Mouse (Mus musculus) erythroid progenitor cell, adult 5-6 weeks (primary cell): ENCODE data around the gene Defb6. TPM values are rescaled to one million over a fixed set of nuclear protein-coding genes. Genes with fewer than 3 reads are reported as not detected.

Experiments
- ATAC-seq: replicated peaks from 2 replicates; pipeline ENCODE4 v1.8.0; 2016; ENCODE audit warnings: moderate number of reproducible peaks, mild to moderate bottlenecking, moderate TSS enrichment, inconsistent platforms; ENCODE audit not compliant: poor library complexity, low FRiP score, severe bottlenecking
- total RNA-seq, 2 experiments: library from RNA; stranded (forward) in 1 of 2; stranded (reverse) in 1 of 2; fragments of 150-400 nt in 1 of 2; fragments of 186-747, 209-891 nt in 1 of 2; gene quantifications; 2 replicates each; pipeline versions ENCODE4 v1.2.3 to v1.2.4; 2015 to 2017; ENCODE audit warnings: low replicate concordance in 2 of 2

Gene Defb6
- total RNA-seq (2015; ENCODE audit: low replicate concordance) (not detected in 2 replicates), total RNA-seq (2017; ENCODE audit: low replicate concordance) (not detected in 2 replicates)

DNA sequence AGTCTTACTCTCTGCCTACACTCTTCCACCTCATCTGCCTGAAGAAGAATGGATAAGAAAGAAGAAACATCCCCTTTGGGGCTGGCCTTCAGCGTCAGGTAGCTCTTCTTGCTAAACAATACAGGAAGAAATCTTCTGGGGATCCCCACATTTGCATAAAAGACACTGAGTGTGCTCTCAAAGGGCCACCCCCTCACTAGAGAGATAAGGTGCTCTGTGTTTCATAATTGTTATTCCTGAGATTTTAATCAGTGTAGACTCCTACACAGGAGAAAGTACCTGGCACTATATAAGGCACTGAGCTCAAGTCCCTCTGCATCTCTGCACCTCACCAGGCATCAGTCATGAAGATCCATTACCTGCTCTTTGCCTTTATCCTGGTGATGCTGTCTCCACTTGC is at the start of gene Defb6:
TSS of gene Defb6 (plus strand) at position 318 of the 400 bp plus-strand sequence.
- no peak for ATAC-seq

DNA sequence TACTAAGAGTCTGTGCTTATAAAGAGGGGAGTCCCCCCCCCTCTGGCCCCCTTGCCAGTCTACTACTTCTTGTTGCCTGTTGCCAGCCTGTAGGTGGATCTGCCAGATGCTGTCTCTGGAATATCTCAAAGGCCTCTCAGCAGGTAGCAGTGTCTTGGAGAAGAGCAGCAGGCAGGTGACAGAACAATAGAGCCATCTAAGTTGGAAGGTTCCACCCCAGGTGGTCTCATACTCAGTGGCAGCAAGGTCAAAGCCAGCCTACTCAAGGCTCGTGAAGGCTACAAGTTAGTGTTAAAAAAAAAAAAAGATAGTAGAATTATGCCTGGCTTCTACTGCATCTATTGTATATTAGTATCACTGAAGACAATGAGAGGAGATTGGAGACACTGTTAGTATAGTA is 12.8 kb downstream of the Defb6 start:
- no peak for ATAC-seq

DNA sequence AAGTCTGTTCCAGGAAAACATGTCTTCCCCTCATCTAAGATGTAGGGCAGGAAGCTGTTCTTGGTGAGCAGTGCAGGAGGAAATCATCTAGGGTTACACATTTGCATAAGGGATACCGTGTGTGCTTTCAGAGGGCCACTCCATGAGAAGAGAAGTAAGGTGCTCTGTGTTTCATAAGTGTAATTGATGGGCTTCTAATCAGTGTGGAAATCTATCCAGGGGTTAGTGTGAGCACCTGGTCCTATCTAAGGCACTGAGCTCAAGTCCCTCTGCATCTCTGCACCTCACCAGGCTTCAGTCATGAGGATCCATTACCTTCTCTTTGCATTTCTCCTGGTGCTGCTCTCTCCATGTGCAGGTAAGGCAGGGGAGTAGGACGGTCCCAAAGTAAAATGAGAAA is 14.3 kb downstream of the Defb6 start, which contains the start of gene Defb46:
TSS of gene Defb46 (plus strand) at position 301 of the 400 bp plus-strand sequence.
- ATAC-seq, result no peak

DNA sequence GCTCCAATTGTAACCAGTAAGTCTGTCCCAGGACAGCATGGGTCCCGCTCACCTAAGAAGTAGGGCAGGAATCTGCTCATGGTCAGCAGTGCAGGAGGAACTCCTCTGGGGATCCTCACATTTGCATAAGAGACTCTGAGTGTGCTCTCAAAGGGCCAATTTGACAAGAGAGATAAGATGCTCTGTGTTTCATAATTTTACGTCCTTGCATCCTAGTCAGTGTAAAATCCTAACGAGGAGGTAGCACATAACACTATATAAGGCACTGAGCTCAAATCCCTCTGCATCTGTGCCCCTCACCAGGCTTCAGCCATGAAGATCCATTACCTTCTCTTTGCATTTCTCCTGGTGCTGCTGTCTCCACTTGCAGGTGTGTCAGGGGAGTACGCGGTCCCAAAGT is 22.0 kb downstream of the Defb6 start, which contains the start of gene Defb5:
TSS of gene Defb5 (plus strand) at position 301 of the 400 bp plus-strand sequence.
- no peak for ATAC-seq

DNA sequence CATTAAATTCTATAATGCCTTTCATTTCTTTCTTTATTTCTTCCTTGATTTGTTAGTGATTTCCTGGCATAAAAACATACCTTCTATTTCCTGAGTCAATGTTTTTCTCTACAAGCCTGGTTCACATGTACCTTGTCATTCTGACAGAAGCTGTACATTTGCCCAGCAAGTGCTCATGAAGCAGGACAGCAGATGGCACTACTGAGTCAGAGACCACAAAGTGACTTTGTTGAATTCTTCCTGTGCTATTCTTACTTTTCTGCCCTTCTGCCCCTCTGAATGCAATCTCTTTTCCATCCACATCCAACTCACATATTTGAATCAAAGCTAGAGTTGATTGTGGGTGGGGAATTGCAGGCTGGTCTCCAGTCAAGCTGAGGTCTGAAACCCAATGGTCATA is 32.9 kb downstream of the Defb6 start:
- ATAC-seq, result no peak

DNA sequence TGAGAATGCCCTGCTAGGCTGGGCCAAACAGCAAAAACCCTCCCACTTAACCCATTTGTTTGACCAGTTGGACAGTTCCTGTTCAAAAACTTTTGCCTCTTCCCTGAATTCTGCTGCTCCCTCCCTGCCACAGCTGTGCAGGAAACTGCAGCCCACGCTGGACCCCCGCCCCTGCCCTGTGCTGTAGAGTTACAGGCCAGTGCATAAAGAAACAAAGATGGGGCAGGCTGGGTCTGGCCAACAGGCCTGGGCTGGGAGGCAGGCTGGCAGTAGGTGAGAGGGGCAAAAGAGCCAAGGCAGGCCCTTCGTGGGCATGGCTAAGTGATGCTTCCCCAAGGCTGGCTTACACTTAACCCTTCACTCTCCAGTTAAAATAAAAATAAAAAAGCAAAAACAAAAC is 34.4 kb downstream of the Defb6 start:
- no peak for ATAC-seq

Other genes with a start within 250 kb of the Defb6 start
- gene Defb40, start 247.2 kb upstream of the Defb6 start, total RNA-seq (2015; ENCODE audit: low replicate concordance), result not detected in 2 replicates
- gene Defb40, start 247.2 kb upstream of the Defb6 start, total RNA-seq (2017; ENCODE audit: low replicate concordance), result not detected in 2 replicates
- gene Defb37, start 234.4 kb upstream of the Defb6 start, total RNA-seq (2015; ENCODE audit: low replicate concordance), result not detected in 2 replicates
- gene Defb37, start 234.4 kb upstream of the Defb6 start, total RNA-seq (2017; ENCODE audit: low replicate concordance), result not detected in 2 replicates
- not detected in 2 replicates for gene Defb38, start 198.9 kb upstream of the Defb6 start, total RNA-seq (2015; ENCODE audit: low replicate concordance)
- gene Defb38, start 198.9 kb upstream of the Defb6 start, total RNA-seq (2017; ENCODE audit: low replicate concordance), result not detected in 2 replicates
- not detected in 2 replicates for gene Defb39, start 160.7 kb upstream of the Defb6 start, total RNA-seq (2015; ENCODE audit: low replicate concordance)
- gene Defb39, start 160.7 kb upstream of the Defb6 start, total RNA-seq (2017; ENCODE audit: low replicate concordance), result not detected in 2 replicates
- not detected in 2 replicates for gene Defb12, start 110.6 kb upstream of the Defb6 start, total RNA-seq (2015; ENCODE audit: low replicate concordance)
- not detected in 2 replicates for gene Defb12, start 110.6 kb upstream of the Defb6 start, total RNA-seq (2017; ENCODE audit: low replicate concordance)
- not detected in 2 replicates for gene Defb34, start 101.7 kb upstream of the Defb6 start, total RNA-seq (2015; ENCODE audit: low replicate concordance)
- gene Defb34, start 101.7 kb upstream of the Defb6 start, total RNA-seq (2017; ENCODE audit: low replicate concordance), result not detected in 2 replicates
- not detected in 2 replicates for gene Gm45826, start 84.7 kb upstream of the Defb6 start, total RNA-seq (2015; ENCODE audit: low replicate concordance)
- gene Gm45826, start 84.7 kb upstream of the Defb6 start, total RNA-seq (2017; ENCODE audit: low replicate concordance), result not detected in 2 replicates
- not detected in 2 replicates for gene Defb14, start 31.1 kb upstream of the Defb6 start, total RNA-seq (2015; ENCODE audit: low replicate concordance)
- not detected in 2 replicates for gene Defb14, start 31.1 kb upstream of the Defb6 start, total RNA-seq (2017; ENCODE audit: low replicate concordance)
- not detected in 2 replicates for gene Defb4, start 26.8 kb upstream of the Defb6 start, total RNA-seq (2015; ENCODE audit: low replicate concordance)
- not detected in 2 replicates for gene Defb4, start 26.8 kb upstream of the Defb6 start, total RNA-seq (2017; ENCODE audit: low replicate concordance)
- not detected in 2 replicates for gene Defb46, start 14.4 kb downstream of the Defb6 start, total RNA-seq (2015; ENCODE audit: low replicate concordance)
- not detected in 2 replicates for gene Defb46, start 14.4 kb downstream of the Defb6 start, total RNA-seq (2017; ENCODE audit: low replicate concordance)
- gene Defb5, start 22.1 kb downstream of the Defb6 start, total RNA-seq (2015; ENCODE audit: low replicate concordance), result not detected in 2 replicates
- not detected in 2 replicates for gene Defb5, start 22.1 kb downstream of the Defb6 start, total RNA-seq (2017; ENCODE audit: low replicate concordance)
- gene Defb3, start 67.9 kb downstream of the Defb6 start, total RNA-seq (2015; ENCODE audit: low replicate concordance), result not detected in 2 replicates
- not detected in 2 replicates for gene Defb3, start 67.9 kb downstream of the Defb6 start, total RNA-seq (2017; ENCODE audit: low replicate concordance)
- not detected in 2 replicates for gene Defb8, start 222.1 kb downstream of the Defb6 start, total RNA-seq (2015; ENCODE audit: low replicate concordance)
- not detected in 2 replicates for gene Defb8, start 222.1 kb downstream of the Defb6 start, total RNA-seq (2017; ENCODE audit: low replicate concordance)